Mouse (Mus musculus): ENCODE data around the gene Alox8. TPM values are rescaled to one million over a fixed set of nuclear protein-coding genes. Genes with fewer than 3 reads are reported as not detected.

The Alox8 gene
- polyA plus RNA-seq (2014; fragmentation: Nextera tagmentation; extraction: Ambion mirVana): 0.30 TPM in 1 of 2 replicates, not detected in the other

DNA sequence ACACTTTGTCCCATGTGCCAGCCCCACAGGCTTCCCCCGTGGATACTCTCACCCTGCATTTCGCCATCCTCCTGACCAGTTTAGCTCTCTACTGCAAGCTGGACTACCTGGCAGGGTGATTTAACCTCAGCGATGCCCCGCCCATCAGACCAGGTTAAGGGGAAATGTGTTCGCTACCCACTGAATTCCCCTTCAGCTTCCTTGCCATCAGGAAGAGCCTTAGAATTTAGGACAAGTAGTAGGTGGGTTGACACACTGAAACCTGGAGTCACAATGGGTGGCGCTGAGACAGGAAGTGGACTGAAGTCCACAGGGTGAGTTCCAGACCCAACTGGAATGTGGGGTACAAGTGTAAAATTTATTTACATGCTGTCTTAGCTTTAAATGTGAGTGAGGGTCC lies at the start of gene Alox8:
Gene Alox8 (minus strand): TSS at position 101 of the 400 bp plus-strand sequence.
- no peak for DNase-seq (ENCODE audit: low spot score)
- H3K27ac ChIP-seq (ENCODE audit: low read depth, low read length): no peak within 1 kb of the TSS
- H3K27me3 ChIP-seq (ENCODE audit: control insufficient read depth, insufficient read depth, low read length): peaks cover 19% of the 10 kb centered on the region
- no peak for ATAC-seq (ENCODE audit: insufficient read depth, low FRiP score, low TSS enrichment)
- no peaks in the 10 kb centered on the region for H3K4me1 ChIP-seq (ENCODE audit: control insufficient read depth, insufficient read depth, low read length)
- H3K4me3 ChIP-seq (ENCODE audit: low read depth, low read length): no peak within 1 kb of the TSS
- 33% methylated on average over 6 of the region's 6 CpGs for WGBS
- no peaks in the 10 kb centered on the region for H3K9me3 ChIP-seq (ENCODE audit: control insufficient read depth, low read length)
- no peaks in the 10 kb centered on the region for H3K36me3 ChIP-seq (ENCODE audit: control insufficient read depth, insufficient read depth, low read length)
- peak within 1 kb of the TSS; percentile 35 for H3K9ac ChIP-seq (ENCODE audit: low read length)
- H3K4me2 ChIP-seq (ENCODE audit: low read depth): peak within 1 kb of the TSS; percentile 24; the same call in 1 of the 2 replicates

DNA sequence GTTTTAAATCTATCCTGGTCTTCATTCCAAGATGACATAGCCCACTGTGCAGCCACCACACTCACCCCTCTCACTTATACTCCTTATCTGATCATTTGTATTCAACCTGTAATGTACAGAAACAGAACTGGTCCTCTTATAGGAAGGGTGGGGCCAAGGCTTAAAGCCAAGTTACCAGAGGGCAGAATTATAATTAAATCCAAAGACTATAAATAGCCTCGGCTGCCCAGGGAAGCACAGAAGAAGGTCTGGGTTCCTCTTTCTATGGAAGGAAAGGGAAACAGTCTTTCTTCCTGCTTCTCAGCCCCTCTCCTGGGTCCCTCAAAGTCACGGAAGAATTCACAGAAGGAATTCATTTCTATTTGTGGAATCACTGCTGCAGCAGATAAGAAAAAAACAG lies 48.0 kb upstream of the Alox8 start:
- Histone ChIP-seq H3K27me3 (ENCODE audit: control insufficient read depth, insufficient read depth, low read length) (no peaks in the 10 kb centered on the region), H3K36me3 (ENCODE audit: control insufficient read depth, insufficient read depth, low read length) (no peaks in the 10 kb centered on the region), H3K4me1 (ENCODE audit: control insufficient read depth, insufficient read depth, low read length) (no peaks in the 10 kb centered on the region), H3K9me3 (ENCODE audit: control insufficient read depth, low read length) (no peaks in the 10 kb centered on the region), H3K4me2 (ENCODE audit: low read depth) (no peak overlapping the region), H3K4me3 (ENCODE audit: low read depth, low read length) (no peak overlapping the region), H3K27ac (ENCODE audit: low read depth, low read length) (no peak overlapping the region), H3K9ac (ENCODE audit: low read length) (no peak overlapping the region)
- DNase-seq (ENCODE audit: low spot score) (no peak), ATAC-seq (ENCODE audit: insufficient read depth, low FRiP score, low TSS enrichment) (no peak)
- WGBS: 55% methylated on average over 2 of the region's 2 CpGs

DNA sequence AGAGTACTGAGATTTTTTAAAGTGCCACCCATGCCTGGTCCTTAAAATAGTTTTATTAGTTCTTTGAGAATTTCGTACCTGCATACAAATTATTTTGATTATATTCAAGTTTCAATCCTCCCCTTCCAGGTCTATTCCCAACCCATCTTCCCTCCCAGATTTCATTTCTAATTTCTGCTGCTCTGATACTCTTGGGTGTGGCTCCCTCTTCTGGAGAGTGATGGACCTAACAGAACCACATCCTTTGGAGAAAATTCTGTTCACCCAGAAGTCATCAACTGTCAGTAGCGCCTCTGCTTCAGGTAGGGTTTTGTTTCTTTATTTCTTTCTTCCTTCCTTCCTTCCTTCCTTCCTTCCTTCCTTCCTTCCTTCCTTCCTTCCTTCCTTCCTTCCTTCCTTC lies 47.3 kb upstream of the Alox8 start:
- Histone ChIP-seq H3K4me3 (ENCODE audit: low read depth, low read length) (no peak overlapping the region), H3K4me2 (ENCODE audit: low read depth) (no peak overlapping the region), H3K9me3 (ENCODE audit: control insufficient read depth, low read length) (no peaks in the 10 kb centered on the region), H3K9ac (ENCODE audit: low read length) (no peak overlapping the region), H3K36me3 (ENCODE audit: control insufficient read depth, insufficient read depth, low read length) (no peaks in the 10 kb centered on the region), H3K27ac (ENCODE audit: low read depth, low read length) (no peak overlapping the region), H3K4me1 (ENCODE audit: control insufficient read depth, insufficient read depth, low read length) (no peaks in the 10 kb centered on the region), H3K27me3 (ENCODE audit: control insufficient read depth, insufficient read depth, low read length) (no peaks in the 10 kb centered on the region)
- ATAC-seq (ENCODE audit: insufficient read depth, low FRiP score, low TSS enrichment) (no peak), DNase-seq (ENCODE audit: low spot score) (peak; percentile 52)
- 17% methylated on average over 2 of the region's 2 CpGs for WGBS

DNA sequence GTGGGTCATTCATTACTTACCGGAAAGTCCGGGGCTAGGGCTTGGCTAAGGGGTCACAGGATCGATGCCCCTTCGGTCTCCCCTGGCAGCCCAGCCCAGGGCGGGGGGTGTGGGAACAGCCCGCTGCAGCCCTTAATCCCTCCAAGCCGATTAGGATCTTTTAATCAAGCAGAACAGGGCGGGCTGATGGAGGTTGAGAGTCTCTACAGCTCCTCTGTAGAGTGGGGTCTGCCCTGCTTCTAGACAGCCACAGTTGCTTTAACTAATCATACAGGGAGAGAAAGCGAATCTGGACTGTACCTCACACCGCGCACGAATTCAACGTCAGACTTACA lies 39.2 kb upstream of the Alox8 start, which contains the start of gene Gucy2e:
Gene Gucy2e (minus strand): TSS at position 111 of the 335 bp plus-strand sequence.
- Histone ChIP-seq H3K27me3 (ENCODE audit: control insufficient read depth, insufficient read depth, low read length) (peaks cover 18% of the 10 kb centered on the region), H3K9me3 (ENCODE audit: control insufficient read depth, low read length) (no peaks in the 10 kb centered on the region), H3K4me3 (ENCODE audit: low read depth, low read length) (peak within 1 kb of the TSS; percentile 41), H3K36me3 (ENCODE audit: control insufficient read depth, insufficient read depth, low read length) (no peaks in the 10 kb centered on the region), H3K9ac (ENCODE audit: low read length) (peak within 1 kb of the TSS; percentile 47), H3K4me1 (ENCODE audit: control insufficient read depth, insufficient read depth, low read length) (peaks cover 6% of the 10 kb centered on the region; the same call in 1 of the 2 replicates), H3K4me2 (ENCODE audit: low read depth) (peak within 1 kb of the TSS; percentile 80), H3K27ac (ENCODE audit: low read depth, low read length) (no peak within 1 kb of the TSS)
- 28% methylated on average over 13 of the region's 13 CpGs for WGBS
- ATAC-seq (ENCODE audit: insufficient read depth, low FRiP score, low TSS enrichment): no peak
- DNase-seq (ENCODE audit: low spot score): no peak

DNA sequence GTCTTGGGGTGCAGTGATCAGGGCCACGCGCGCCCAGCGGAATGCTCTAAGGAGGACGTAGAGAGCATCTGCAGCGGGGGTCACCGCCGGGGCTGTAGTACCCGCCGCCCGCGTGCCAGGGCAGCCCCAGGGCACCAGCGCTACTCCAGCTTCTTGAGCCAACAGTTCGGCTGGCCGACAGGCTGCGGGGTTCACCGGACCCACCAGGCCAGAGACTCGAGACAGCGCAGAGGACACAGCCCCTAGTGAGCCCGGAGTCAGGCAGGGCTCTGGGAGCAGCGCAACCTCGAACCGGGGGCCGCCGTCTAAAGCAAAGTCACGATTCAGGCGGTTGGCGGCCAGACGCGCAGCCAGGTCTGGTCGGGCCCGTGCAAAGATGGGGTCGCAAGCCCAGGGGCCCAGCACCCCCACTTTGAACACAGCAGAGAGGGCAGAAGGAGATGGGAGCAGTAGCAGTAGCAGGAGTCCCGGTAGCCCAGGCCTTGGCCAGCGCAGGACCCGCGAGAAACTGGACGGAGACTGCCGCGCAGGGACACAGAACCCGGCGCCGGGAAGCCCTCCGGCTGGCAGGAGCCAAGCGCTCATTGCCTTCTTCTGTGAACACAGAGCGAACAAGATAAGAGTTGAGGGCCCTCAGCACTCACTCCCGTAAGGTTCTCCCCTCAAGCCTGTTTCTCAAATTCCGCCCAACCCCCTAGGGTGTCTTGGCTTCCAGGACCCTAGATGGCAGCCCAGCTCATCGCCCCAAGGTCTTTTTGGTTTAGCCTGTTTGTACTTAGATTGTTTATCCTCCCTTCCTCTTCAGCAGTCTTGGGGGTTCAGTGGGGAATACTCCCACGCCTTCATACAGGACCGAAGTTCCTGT lies 38.6 kb upstream of the Alox8 start:
- peak overlapping the region; percentile 41 for H3K4me3 ChIP-seq (ENCODE audit: low read depth, low read length)
- H3K4me2 ChIP-seq (ENCODE audit: low read depth): peak overlapping the region; percentile 80
- H3K9me3 ChIP-seq (ENCODE audit: control insufficient read depth, low read length): no peaks in the 10 kb centered on the region
- peaks cover 18% of the 10 kb centered on the region for H3K27me3 ChIP-seq (ENCODE audit: control insufficient read depth, insufficient read depth, low read length)
- H3K9ac ChIP-seq (ENCODE audit: low read length): peak overlapping the region; percentile 47
- peaks cover 6% of the 10 kb centered on the region; the same call in 1 of the 2 replicates for H3K4me1 ChIP-seq (ENCODE audit: control insufficient read depth, insufficient read depth, low read length)
- no peak overlapping the region for H3K27ac ChIP-seq (ENCODE audit: low read depth, low read length)
- no peak for ATAC-seq (ENCODE audit: insufficient read depth, low FRiP score, low TSS enrichment)
- no peaks in the 10 kb centered on the region for H3K36me3 ChIP-seq (ENCODE audit: control insufficient read depth, insufficient read depth, low read length)
- 3% methylated on average over 51 of the region's 51 CpGs for WGBS
- no peak for DNase-seq (ENCODE audit: low spot score)

DNA sequence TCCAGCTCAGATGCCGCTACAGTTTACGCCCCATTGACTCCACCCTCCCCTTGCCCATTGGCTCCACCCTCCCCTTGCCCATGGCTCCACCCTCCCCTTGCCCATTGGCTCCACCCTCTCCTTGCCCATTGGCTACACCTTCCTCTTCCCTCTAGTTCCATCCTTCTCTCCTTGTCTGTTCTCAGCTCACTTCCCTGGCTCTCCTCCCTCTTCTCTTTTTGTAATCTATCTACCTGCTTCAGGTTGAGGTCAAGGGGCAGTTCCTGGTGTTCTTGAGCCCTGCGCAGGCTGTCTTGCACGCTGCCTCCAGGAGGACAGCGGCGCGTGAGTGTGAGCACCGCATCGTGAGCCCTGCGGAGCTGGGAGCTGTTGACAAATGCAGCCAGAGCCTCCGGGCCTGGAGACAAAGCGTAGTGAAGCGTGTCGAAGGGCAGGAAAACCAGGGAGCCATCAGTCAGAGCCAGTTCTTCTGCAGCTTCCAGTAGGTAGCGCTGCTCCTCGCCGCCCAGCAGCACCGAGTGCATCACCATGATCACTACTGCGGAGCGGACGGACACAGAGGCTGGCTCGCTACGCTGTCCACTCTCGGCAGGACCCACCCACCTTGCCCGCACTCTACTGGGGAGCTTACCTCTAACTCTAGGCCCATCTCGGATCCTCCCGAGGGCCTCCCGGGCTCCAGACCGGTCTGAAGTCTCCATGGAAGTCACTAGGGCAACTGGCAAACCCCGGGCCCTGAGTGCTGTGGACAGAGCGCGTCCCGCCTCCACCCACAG lies 37.8 kb upstream of the Alox8 start:
- H3K4me3 ChIP-seq (ENCODE audit: low read depth, low read length): peak overlapping the region; percentile 41
- peaks cover 18% of the 10 kb centered on the region for H3K27me3 ChIP-seq (ENCODE audit: control insufficient read depth, insufficient read depth, low read length)
- no peak overlapping the region for H3K27ac ChIP-seq (ENCODE audit: low read depth, low read length)
- H3K4me2 ChIP-seq (ENCODE audit: low read depth): peak overlapping the region; percentile 80
- WGBS: 1% methylated on average over 33 of the region's 33 CpGs
- peak overlapping the region; percentile 47 for H3K9ac ChIP-seq (ENCODE audit: low read length)
- no peaks in the 10 kb centered on the region for H3K36me3 ChIP-seq (ENCODE audit: control insufficient read depth, insufficient read depth, low read length)
- H3K9me3 ChIP-seq (ENCODE audit: control insufficient read depth, low read length): no peaks in the 10 kb centered on the region
- peaks cover 6% of the 10 kb centered on the region; the same call in 1 of the 2 replicates for H3K4me1 ChIP-seq (ENCODE audit: control insufficient read depth, insufficient read depth, low read length)
- peak; percentile 82 for ATAC-seq (ENCODE audit: insufficient read depth, low FRiP score, low TSS enrichment)
- DNase-seq (ENCODE audit: low spot score): peak; percentile 82

DNA sequence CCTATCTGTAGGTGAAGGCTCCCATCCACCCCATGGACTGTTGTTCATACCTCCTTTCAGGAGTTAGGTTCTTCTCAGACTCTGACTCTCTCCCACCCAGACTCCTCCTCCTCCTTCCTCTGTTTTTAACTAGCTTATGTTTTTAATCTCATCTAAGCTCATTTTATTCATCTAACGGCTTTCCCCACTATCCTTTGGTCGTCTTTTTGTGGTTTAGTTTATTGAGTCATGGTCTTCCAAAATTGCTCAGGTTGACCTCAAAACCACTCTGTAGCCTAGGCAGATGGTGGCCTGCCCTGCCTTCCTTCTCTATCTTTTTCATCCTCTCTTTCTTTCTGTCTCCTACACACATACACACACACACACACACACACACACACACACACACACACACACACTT lies 35.5 kb upstream of the Alox8 start:
- H3K4me3 ChIP-seq (ENCODE audit: low read depth, low read length): no peak overlapping the region
- H3K27me3 ChIP-seq (ENCODE audit: control insufficient read depth, insufficient read depth, low read length): peaks cover 21% of the 10 kb centered on the region
- no peak overlapping the region for H3K9ac ChIP-seq (ENCODE audit: low read length)
- H3K27ac ChIP-seq (ENCODE audit: low read depth, low read length): no peak overlapping the region
- WGBS: 81% methylated on average over 2 of the region's 2 CpGs
- no peaks in the 10 kb centered on the region for H3K36me3 ChIP-seq (ENCODE audit: control insufficient read depth, insufficient read depth, low read length)
- peaks cover 6% of the 10 kb centered on the region; the same call in 1 of the 2 replicates for H3K4me1 ChIP-seq (ENCODE audit: control insufficient read depth, insufficient read depth, low read length)
- no peaks in the 10 kb centered on the region for H3K9me3 ChIP-seq (ENCODE audit: control insufficient read depth, low read length)
- ATAC-seq (ENCODE audit: insufficient read depth, low FRiP score, low TSS enrichment) (no peak), DNase-seq (ENCODE audit: low spot score) (no peak)
- no peak overlapping the region for H3K4me2 ChIP-seq (ENCODE audit: low read depth)

DNA sequence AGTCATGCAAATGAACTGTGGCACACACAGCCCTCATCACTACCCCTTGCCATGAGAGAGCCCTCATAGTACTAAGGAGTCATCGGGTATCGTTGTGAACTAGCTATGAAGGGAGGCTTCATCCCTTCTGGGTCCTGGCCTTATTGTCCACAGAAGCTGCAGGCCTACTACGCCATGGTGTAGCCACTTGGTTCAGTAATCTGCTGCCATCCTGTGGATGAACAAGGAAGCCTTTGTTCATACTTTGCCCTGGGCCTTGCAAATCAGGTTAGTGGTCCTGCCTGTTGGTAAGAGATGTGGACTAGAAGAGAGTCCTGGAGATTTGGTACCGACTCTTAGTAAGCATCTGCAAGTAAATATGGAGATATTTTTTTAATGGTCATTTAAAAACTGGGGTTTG lies 32.8 kb upstream of the Alox8 start:
- Histone ChIP-seq H3K4me2 (ENCODE audit: low read depth) (no peak overlapping the region), H3K4me3 (ENCODE audit: low read depth, low read length) (no peak overlapping the region), H3K4me1 (ENCODE audit: control insufficient read depth, insufficient read depth, low read length) (no peaks in the 10 kb centered on the region), H3K9ac (ENCODE audit: low read length) (no peak overlapping the region), H3K27me3 (ENCODE audit: control insufficient read depth, insufficient read depth, low read length) (0 out of 2 replicates have a peak, but pooled peaks cover 2% of the 10 kb centered on the region), H3K9me3 (ENCODE audit: control insufficient read depth, low read length) (no peaks in the 10 kb centered on the region), H3K36me3 (ENCODE audit: control insufficient read depth, insufficient read depth, low read length) (no peaks in the 10 kb centered on the region), H3K27ac (ENCODE audit: low read depth, low read length) (no peak overlapping the region)
- ATAC-seq (ENCODE audit: insufficient read depth, low FRiP score, low TSS enrichment) (no peak), DNase-seq (ENCODE audit: low spot score) (no peak)
- WGBS: 83% methylated on average over 4 of the region's 4 CpGs
